Mouse (Mus musculus) forebrain, embryonic 14.5 days (tissue): ENCODE data around the gene Grin3b. TPM values are rescaled to one million over a fixed set of nuclear protein-coding genes. Genes with fewer than 3 reads are reported as not detected.

Experiments used
- ATAC-seq: fragments of 200-750 bp; cut with Nextera tagmentation; 2 replicates; pipeline ENCODE4 v1.8.0; 2017; ENCODE audit warnings: mild to moderate bottlenecking, moderate library complexity
- DNase-seq: peaks from one replicate; pipeline ENCODE4 v3.0.0-alpha.2; 2015; ENCODE audit warnings: low spot score
- H3K27ac ChIP-seq: fragments of 300-500 bp; sonication (generic); 2 replicates; pipeline ENCODE4 v1.5.1; 2014; ENCODE audit warnings: low read depth, mild to moderate bottlenecking, control low read depth, low read length, moderate library complexity
- H3K27me3 ChIP-seq: fragments of 300-500 bp; sonication (generic); replicated peaks from 2 replicates; pipeline ENCODE4 v1.6.1; 2014; ENCODE audit warnings: low read length, control low read depth, mixed read lengths; ENCODE audit not compliant: control insufficient read depth, insufficient read depth
- H3K36me3 ChIP-seq: fragments of 300-500 bp; sonication (generic); 2 replicates; pipeline ENCODE4 v1.6.1; 2014; ENCODE audit warnings: low read length, control low read depth; ENCODE audit not compliant: control insufficient read depth, insufficient read depth
- H3K4me1 ChIP-seq: fragments of 300-500 bp; sonication (generic); 2 replicates; pipeline ENCODE4 v1.6.1; 2014; ENCODE audit warnings: antibody characterized with exemption, low read length, control low read depth; ENCODE audit not compliant: control insufficient read depth, insufficient read depth
- H3K4me2 ChIP-seq: fragments of 300-500 bp; sonication (generic); 2 replicates; pipeline ENCODE4 v1.6.1; 2014; ENCODE audit warnings: mild to moderate bottlenecking, control low read depth, low read length
- H3K4me3 ChIP-seq: fragments of 300-500 bp; sonication (generic); 2 replicates; pipeline ENCODE4 v1.5.1; 2014; ENCODE audit warnings: low read depth, low read length, control low read depth
- H3K9ac ChIP-seq: fragments of 300-500 bp; sonication (generic); 2 replicates; pipeline ENCODE4 v1.6.1; 2014; ENCODE audit warnings: mild to moderate bottlenecking, low read length, control low read depth, moderate library complexity
- H3K9me3 ChIP-seq: fragments of 300-500 bp; sonication (generic); replicated peaks from 2 replicates; pipeline ENCODE4 v1.6.1; 2016; ENCODE audit warnings: low read length, control low read depth, mixed read lengths; ENCODE audit not compliant: control insufficient read depth
- WGBS: fragments of 180-500 bp; shearing (Covaris S2); extraction: QIAGEN DNeasy Blood & Tissue Kit; methylation state at CpG from one replicate; pipeline ENCODE4 v1.1.7; 2014; 5-methylcytosine and 5-hydroxymethylcytosine counted together
- polyA plus RNA-seq: library from polyadenylated mRNA; unstranded; fragments of >200 nt; fragmentation: Nextera tagmentation; extraction: Ambion mirVana; gene quantifications from 2 replicates; pipeline ENCODE4 v1.2.1, GENCODE M21; 2014

The Grin3b gene
- polyA plus RNA-seq, 1 experiment from 2014 or later: 0.23 TPM

GRCm38 (mm10) chr10:79928030-79928694, 42.4 kb upstream of the Grin3b start:
- no peaks in the 10 kb centered on the region for H3K9me3 ChIP-seq
- peak overlapping the region; percentile 91 for H3K4me3 ChIP-seq
- under 1% methylated on average over 28 of the region's 29 CpGs for WGBS
- peak overlapping the region; percentile 84 for H3K9ac ChIP-seq
- peaks cover 7% of the 10 kb centered on the region for H3K27me3 ChIP-seq
- H3K36me3 ChIP-seq: peaks cover 13% of the 10 kb centered on the region; the same call in 1 of the 2 replicates
- H3K4me1 ChIP-seq: peaks cover 12% of the 10 kb centered on the region; the same call in 1 of the 2 replicates
- DNase-seq: peak; percentile 38
- peak overlapping the region; percentile 85; the same call in 1 of the 2 replicates for H3K27ac ChIP-seq
- peak overlapping the region; percentile 78 for H3K4me2 ChIP-seq
- ATAC-seq: no peak

- Histone ChIP-seq H3K9me3 (no peaks in the 10 kb centered on the region), H3K27ac (peak overlapping the region; percentile 9; the same call in 1 of the 2 replicates), H3K9ac (peak overlapping the region; percentile 46), H3K4me1 (peaks cover 12% of the 10 kb centered on the region; the same call in 1 of the 2 replicates), H3K4me2 (peak overlapping the region; percentile 78), H3K36me3 (peaks cover 18% of the 10 kb centered on the region; the same call in 1 of the 2 replicates), H3K4me3 (peak overlapping the region; percentile 91), H3K27me3 (no peaks in the 10 kb centered on the region)
- no peak for ATAC-seq
- WGBS: 37% methylated on average over 9 of the region's 9 CpGs
- DNase-seq: peak; percentile 27
Observed at GRCm38 (mm10) chr10:79928907-79929701, 41.4 kb upstream of the Grin3b start.

DNA sequence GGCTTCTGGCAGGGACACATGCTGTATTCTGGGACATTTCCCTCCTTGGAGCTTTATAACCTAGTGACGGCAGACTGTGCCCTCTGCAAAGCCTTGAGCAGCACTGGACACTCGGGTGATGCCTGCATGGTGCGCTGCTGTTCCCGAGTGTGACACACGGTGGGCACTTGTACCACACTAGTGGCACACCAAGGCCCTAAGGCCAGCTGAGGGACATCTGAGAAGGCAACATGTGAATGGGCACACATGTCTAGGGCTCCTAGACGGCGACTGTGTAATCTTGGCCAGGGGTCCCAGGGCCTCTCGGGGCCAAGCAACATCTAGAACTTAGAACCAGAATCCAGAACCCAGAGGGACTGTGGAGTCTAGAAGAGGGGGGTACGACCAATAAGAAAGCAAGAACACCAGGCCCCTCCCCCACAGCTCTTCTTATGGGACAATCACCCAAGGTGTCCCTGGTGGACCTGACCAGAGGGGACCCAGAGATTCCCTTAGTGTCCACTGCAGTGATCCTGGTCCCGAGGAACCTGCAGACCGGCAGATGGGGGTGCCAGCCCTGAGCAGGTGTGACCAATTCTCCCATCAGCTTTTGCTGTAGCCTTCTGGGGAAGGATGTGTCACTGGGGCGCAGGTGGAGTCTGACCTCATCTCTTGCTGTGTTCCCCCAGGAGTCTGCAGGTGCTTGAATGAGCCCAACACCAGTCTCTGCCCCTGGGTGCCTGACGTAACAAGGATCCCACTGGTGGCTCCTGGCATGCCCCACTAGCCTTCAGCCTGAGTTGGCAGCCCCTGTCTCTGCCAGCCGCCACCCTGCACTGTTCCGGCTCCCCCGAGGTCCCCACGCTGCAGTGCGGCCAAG, 40.3 kb upstream of the Grin3b start:
- Histone ChIP-seq H3K4me2 (no peak overlapping the region), H3K4me3 (no peak overlapping the region), H3K27me3 (no peaks in the 10 kb centered on the region), H3K4me1 (peaks cover 12% of the 10 kb centered on the region; the same call in 1 of the 2 replicates), H3K36me3 (peaks cover 18% of the 10 kb centered on the region; the same call in 1 of the 2 replicates), H3K9ac (no peak overlapping the region; the same call in 1 of the 2 replicates), H3K9me3 (no peaks in the 10 kb centered on the region), H3K27ac (no peak overlapping the region)
- DNase-seq (no peak), ATAC-seq (no peak)
- 88% methylated on average over 18 of the region's 18 CpGs for WGBS

- Histone ChIP-seq H3K4me1 (peaks cover 12% of the 10 kb centered on the region; the same call in 1 of the 2 replicates), H3K4me2 (no peak overlapping the region), H3K9me3 (no peaks in the 10 kb centered on the region), H3K27ac (no peak overlapping the region), H3K9ac (no peak overlapping the region), H3K36me3 (peaks cover 18% of the 10 kb centered on the region; the same call in 1 of the 2 replicates), H3K27me3 (no peaks in the 10 kb centered on the region), H3K4me3 (no peak overlapping the region)
- WGBS: 86% methylated on average over 16 of the region's 16 CpGs
- DNase-seq (no peak), ATAC-seq (no peak)
Observed at GRCm38 (mm10) chr10:79930826-79931186, 39.7 kb upstream of the Grin3b start.

DNA sequence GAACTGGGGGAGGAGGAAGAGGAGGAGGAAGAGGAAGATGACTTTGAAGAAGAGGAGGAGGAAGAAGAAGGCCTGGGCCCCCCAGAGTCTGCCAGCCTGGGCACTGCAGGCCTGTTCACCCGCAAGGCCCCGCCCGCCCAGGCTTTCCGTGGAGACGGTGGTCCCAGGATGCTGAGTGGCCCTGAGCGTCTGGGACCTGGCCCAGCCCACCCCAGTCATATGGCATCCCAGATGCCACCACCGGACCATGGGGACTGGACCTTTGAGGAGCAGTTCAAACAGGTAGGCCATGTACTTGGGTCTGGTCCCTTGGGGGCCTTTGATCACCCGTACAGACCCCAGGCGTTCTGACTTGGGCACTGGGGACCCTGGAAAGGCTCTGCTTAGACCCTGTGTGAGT, 38.7 kb upstream of the Grin3b start:
- peaks cover 18% of the 10 kb centered on the region; the same call in 1 of the 2 replicates for H3K36me3 ChIP-seq
- peaks cover 6% of the 10 kb centered on the region; the same call in 1 of the 2 replicates for H3K4me1 ChIP-seq
- H3K4me2 ChIP-seq: no peak overlapping the region
- WGBS: 90% methylated on average over 9 of the region's 9 CpGs
- no peaks in the 10 kb centered on the region for H3K27me3 ChIP-seq
- no peak overlapping the region for H3K4me3 ChIP-seq
- DNase-seq (no peak), ATAC-seq (no peak)
- no peaks in the 10 kb centered on the region for H3K9me3 ChIP-seq
- H3K9ac ChIP-seq: no peak overlapping the region
- H3K27ac ChIP-seq: no peak overlapping the region

- Histone ChIP-seq H3K36me3 (peaks cover 19% of the 10 kb centered on the region; the same call in 1 of the 2 replicates), H3K4me3 (no peak overlapping the region), H3K4me1 (peaks cover 10% of the 10 kb centered on the region; the same call in 1 of the 2 replicates), H3K9me3 (no peaks in the 10 kb centered on the region), H3K9ac (no peak overlapping the region), H3K4me2 (no peak overlapping the region), H3K27ac (no peak overlapping the region; the same call in 1 of the 2 replicates), H3K27me3 (no peaks in the 10 kb centered on the region)
- ATAC-seq (no peak), DNase-seq (no peak)
- 32% methylated on average over 8 of the region's 8 CpGs for WGBS
Observed at GRCm38 (mm10) chr10:79932736-79933135, 37.8 kb upstream of the Grin3b start.

- WGBS: 72% methylated on average over 9 of the region's 9 CpGs
- H3K36me3 ChIP-seq: peaks cover 20% of the 10 kb centered on the region; the same call in 1 of the 2 replicates
- no peak overlapping the region for H3K4me2 ChIP-seq
- H3K9me3 ChIP-seq: no peaks in the 10 kb centered on the region
- no peaks in the 10 kb centered on the region for H3K27me3 ChIP-seq
- DNase-seq: no peak
- no peak overlapping the region for H3K4me3 ChIP-seq
- no peak for ATAC-seq
- no peak overlapping the region; the same call in 1 of the 2 replicates for H3K27ac ChIP-seq
- no peak overlapping the region for H3K9ac ChIP-seq
- peaks cover 10% of the 10 kb centered on the region; the same call in 1 of the 2 replicates for H3K4me1 ChIP-seq
Observed at GRCm38 (mm10) chr10:79933145-79933679, 37.3 kb upstream of the Grin3b start.

- peaks cover 20% of the 10 kb centered on the region; the same call in 1 of the 2 replicates for H3K36me3 ChIP-seq
- WGBS: 39% methylated on average over 6 of the region's 6 CpGs
Observed at GRCm38 (mm10) chr10:79933861-79934260, 36.7 kb upstream of the Grin3b start.

More at GRCm38 (mm10) chr10:79933861-79934260, 36.7 kb upstream of the Grin3b start:
- Histone ChIP-seq H3K4me1 (peaks cover 9% of the 10 kb centered on the region; the same call in 1 of the 2 replicates), H3K9me3 (no peaks in the 10 kb centered on the region), H3K27ac (peak overlapping the region; percentile 35; the same call in 1 of the 2 replicates), H3K4me3 (no peak overlapping the region), H3K9ac (no peak overlapping the region), H3K4me2 (no peak overlapping the region), H3K27me3 (no peaks in the 10 kb centered on the region)
- ATAC-seq: no peak
- DNase-seq: no peak
